In the genomic region with DNA sequence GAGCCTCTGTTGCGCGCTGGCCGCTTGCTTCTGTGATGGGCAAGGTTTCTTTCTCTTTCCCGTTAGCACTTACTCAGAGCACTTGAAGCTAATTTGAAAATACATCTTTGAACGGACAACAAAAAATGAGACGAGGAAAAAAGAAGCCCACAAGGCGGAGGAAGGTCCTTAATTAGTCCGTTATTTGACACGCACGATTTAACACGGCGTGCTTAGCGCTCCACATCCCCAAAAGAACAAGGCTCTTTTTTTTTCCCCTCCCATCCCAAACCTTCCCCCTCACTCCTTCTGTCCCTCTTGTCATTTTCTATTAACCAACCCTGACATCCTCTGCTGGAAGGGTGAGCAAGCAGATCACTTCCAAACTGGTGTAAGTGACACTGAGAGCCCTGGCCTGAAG, we compare ENCODE assay signal across 22 mouse cellular contexts. TPM values are rescaled to one million over a fixed set of nuclear protein-coding genes. Genes with fewer than 3 reads are reported as not detected.
DNase-seq lines count a peak whose midpoint lies in the region; ATAC-seq and TF ChIP-seq lines count a peak whose summit lies in the region.
"Had no signal": no experiment of that assay in that cellular context is flagged by ENCODE, and none has a peak within 500 bp of the region (broad histone marks: within the 10 kb centered on the region; RNA-seq: fewer than 3 reads in every experiment).

No protein-coding gene starts in this region.

- H3K27ac ChIP-seq in embryonic facial prominence, embryonic 13.5 days: no peak overlapping the region
- H3K27ac ChIP-seq in embryonic facial prominence, embryonic 10.5 days (replicated peaks): no peak overlapping the region
- H3K27ac ChIP-seq in hindbrain, embryonic 16.5 days (ENCODE audit: low read depth, low read length): no peak overlapping the region
- no peak overlapping the region for H3K27ac ChIP-seq in hindbrain, postnatal 0 days
- no peak overlapping the region for H3K27ac ChIP-seq in embryonic facial prominence, embryonic 14.5 days (replicated peaks; ENCODE audit: low read depth, low read length)
- no peak overlapping the region for H3K27ac ChIP-seq in midbrain, embryonic 16.5 days (ENCODE audit: low read length)
- H3K27ac ChIP-seq: gastrocnemius, adult 2 months had no signal

- 22% methylated on average over 13 of the region's 13 CpGs for WGBS in embryonic facial prominence, embryonic 13.5 days
- WGBS in embryonic facial prominence, embryonic 10.5 days: 31% methylated on average over 13 of the region's 13 CpGs
- 23% methylated on average over 13 of the region's 13 CpGs for WGBS in hindbrain, embryonic 16.5 days
- 27% methylated on average over 13 of the region's 13 CpGs for WGBS in hindbrain, postnatal 0 days
- WGBS in embryonic facial prominence, embryonic 14.5 days: 40% methylated on average over 13 of the region's 13 CpGs
- 22% methylated on average over 13 of the region's 13 CpGs for WGBS in midbrain, embryonic 16.5 days
- WGBS in lung, adult 2 months: 85% methylated on average over 13 of the region's 13 CpGs

- DNase-seq in embryonic facial prominence, embryonic 10.5 days (ENCODE audit: low spot score): no peak
- no peak for DNase-seq in hindbrain, postnatal 0 days (ENCODE audit: low spot score)
- peak; percentile 57 for DNase-seq in embryonic facial prominence, embryonic 14.5 days (ENCODE audit: low spot score)
- no peak for DNase-seq in cerebellum, postnatal 36 days
- DNase-seq in lung, adult 2 months: no peak
- DNase-seq: adrenal gland, postnatal 14 days; cerebellum, adult 11-12 months; cerebellum, postnatal 14 days; embryo, embryonic 11 days; gastrocnemius, adult 2 months; heart, postnatal 10 days; kidney, adult 2 months; kidney, postnatal 25 days; liver, postnatal 0 days had no signal

- TF ChIP-seq CTCF in hindbrain, postnatal 0 days (IDR thresholded peaks at IDR 0.05; ENCODE audit: low read depth): no peak
- TF ChIP-seq CTCF in lung, adult 2 months (IDR thresholded peaks at IDR 0.05; ENCODE audit: insufficient read depth, low read length): no peak

- H3K27me3 ChIP-seq in embryonic facial prominence, embryonic 13.5 days: peaks cover 14% of the 10 kb centered on the region
- peaks cover 29% of the 10 kb centered on the region for H3K27me3 ChIP-seq in embryonic facial prominence, embryonic 10.5 days (replicated peaks; ENCODE audit: low read depth, poor library complexity, severe bottlenecking)
- H3K27me3 ChIP-seq in hindbrain, embryonic 16.5 days (replicated peaks; ENCODE audit: control insufficient read depth, insufficient read depth, low read length): no peaks in the 10 kb centered on the region
- peaks cover 4% of the 10 kb centered on the region; the same call in 1 of the 2 replicates for H3K27me3 ChIP-seq in hindbrain, postnatal 0 days (ENCODE audit: insufficient read depth, low read length)
- H3K27me3 ChIP-seq in embryonic facial prominence, embryonic 14.5 days (replicated peaks; ENCODE audit: control insufficient read depth, insufficient read depth, low read length): peaks cover 3% of the 10 kb centered on the region; the same call in 1 of the 2 replicates
- H3K27me3 ChIP-seq in midbrain, embryonic 16.5 days (ENCODE audit: control insufficient read depth, insufficient read depth, low read depth, low read length): peaks cover 4% of the 10 kb centered on the region; the same call in 1 of the 2 replicates
- H3K27me3 ChIP-seq: megakaryocyte, embryonic 14.5 days had no signal

- H3K36me3 ChIP-seq in embryonic facial prominence, embryonic 13.5 days: no peaks in the 10 kb centered on the region
- no peaks in the 10 kb centered on the region for H3K36me3 ChIP-seq in embryonic facial prominence, embryonic 10.5 days (replicated peaks)
- no peaks in the 10 kb centered on the region for H3K36me3 ChIP-seq in hindbrain, embryonic 16.5 days (ENCODE audit: control insufficient read depth, insufficient read depth, low read length)
- no peaks in the 10 kb centered on the region for H3K36me3 ChIP-seq in hindbrain, postnatal 0 days (ENCODE audit: insufficient read depth, low read length)
- H3K36me3 ChIP-seq in embryonic facial prominence, embryonic 14.5 days (ENCODE audit: control insufficient read depth, insufficient read depth, low read length): no peaks in the 10 kb centered on the region
- H3K36me3 ChIP-seq in midbrain, embryonic 16.5 days (ENCODE audit: control insufficient read depth, insufficient read depth, low read length): no peaks in the 10 kb centered on the region

- H3K9me3 ChIP-seq in embryonic facial prominence, embryonic 13.5 days: no peaks in the 10 kb centered on the region
- no peaks in the 10 kb centered on the region for H3K9me3 ChIP-seq in embryonic facial prominence, embryonic 10.5 days
- H3K9me3 ChIP-seq in hindbrain, embryonic 16.5 days (ENCODE audit: control insufficient read depth, low read length): no peaks in the 10 kb centered on the region
- no peaks in the 10 kb centered on the region for H3K9me3 ChIP-seq in hindbrain, postnatal 0 days (ENCODE audit: low read length)
- no peaks in the 10 kb centered on the region for H3K9me3 ChIP-seq in embryonic facial prominence, embryonic 14.5 days (ENCODE audit: control insufficient read depth, low read length)
- H3K9me3 ChIP-seq in midbrain, embryonic 16.5 days (replicated peaks; ENCODE audit: control insufficient read depth, low read length, poor library complexity, severe bottlenecking): no peaks in the 10 kb centered on the region

- no peak for TF ChIP-seq POLR2A in lung, adult 2 months (IDR thresholded peaks at IDR 0.05; ENCODE audit: borderline replicate concordance, extremely low read depth, low read depth, low read length)

- H3K9ac ChIP-seq in embryonic facial prominence, embryonic 13.5 days: no peak overlapping the region
- no peak overlapping the region for H3K9ac ChIP-seq in hindbrain, embryonic 16.5 days (ENCODE audit: low read depth, low read length)
- H3K9ac ChIP-seq in hindbrain, postnatal 0 days (replicated peaks; ENCODE audit: low read length): no peak overlapping the region
- H3K9ac ChIP-seq in embryonic facial prominence, embryonic 14.5 days (ENCODE audit: low read depth, low read length): no peak overlapping the region
- no peak overlapping the region for H3K9ac ChIP-seq in midbrain, embryonic 16.5 days (ENCODE audit: low read depth, low read length)
- H3K9ac ChIP-seq: liver, postnatal 0 days had no signal

- H3K4me3 ChIP-seq in embryonic facial prominence, embryonic 13.5 days: no peak overlapping the region
- no peak overlapping the region; the same call in 1 of the 2 replicates for H3K4me3 ChIP-seq in embryonic facial prominence, embryonic 10.5 days
- H3K4me3 ChIP-seq in hindbrain, embryonic 16.5 days (ENCODE audit: low read length): no peak overlapping the region
- H3K4me3 ChIP-seq in hindbrain, postnatal 0 days (ENCODE audit: low read length): no peak overlapping the region
- H3K4me3 ChIP-seq in embryonic facial prominence, embryonic 14.5 days (ENCODE audit: low read depth, low read length): no peak overlapping the region
- no peak overlapping the region for H3K4me3 ChIP-seq in midbrain, embryonic 16.5 days (ENCODE audit: low read depth, low read length)
- no peak overlapping the region for H3K4me3 ChIP-seq in lung, adult 2 months (replicated peaks; ENCODE audit: extremely low read depth, low read depth, low read length)
- H3K4me3 ChIP-seq: gastrocnemius, adult 2 months; megakaryocyte, embryonic 14.5 days; myocyte had no signal

- no peak for ATAC-seq in embryonic facial prominence, embryonic 13.5 days (ENCODE audit: insufficient number of reproducible peaks, insufficient read depth, low FRiP score, low TSS enrichment, low read depth)
- ATAC-seq in hindbrain, embryonic 16.5 days: no peak
- no peak for ATAC-seq in hindbrain, postnatal 0 days
- peak; percentile 47; the same call in 1 of the 2 replicates for ATAC-seq in embryonic facial prominence, embryonic 14.5 days (ENCODE audit: low read depth)
- ATAC-seq in midbrain, embryonic 16.5 days: no peak
- ATAC-seq: inflammation-experienced regulatory T-cells, adult 6 months; liver, postnatal 0 days; Patski had no signal

- peak overlapping the region; percentile 18 for H3K4me2 ChIP-seq in embryonic facial prominence, embryonic 13.5 days
- 0 out of 2 replicates have a peak overlapping the region, but pooled peaks have one; percentile 16 for H3K4me2 ChIP-seq in hindbrain, embryonic 16.5 days (ENCODE audit: low read length)
- H3K4me2 ChIP-seq in hindbrain, postnatal 0 days (ENCODE audit: low read depth, low read length): no peak overlapping the region
- H3K4me2 ChIP-seq in embryonic facial prominence, embryonic 14.5 days (ENCODE audit: low read depth, low read length): no peak overlapping the region
- H3K4me2 ChIP-seq in midbrain, embryonic 16.5 days (ENCODE audit: low read length): peak overlapping the region; percentile 17; the same call in 1 of the 2 replicates
- H3K4me2 ChIP-seq: heart, embryonic 11.5 days had no signal

- H3K4me1 ChIP-seq in embryonic facial prominence, embryonic 13.5 days: 0 out of 2 replicates have a peak, but pooled peaks cover 3% of the 10 kb centered on the region
- peaks cover 20% of the 10 kb centered on the region for H3K4me1 ChIP-seq in embryonic facial prominence, embryonic 10.5 days
- H3K4me1 ChIP-seq in hindbrain, embryonic 16.5 days (ENCODE audit: control insufficient read depth, insufficient read depth, low read depth, low read length): peaks cover 9% of the 10 kb centered on the region
- no peaks in the 10 kb centered on the region for H3K4me1 ChIP-seq in hindbrain, postnatal 0 days (ENCODE audit: insufficient read depth, low read length)
- H3K4me1 ChIP-seq in embryonic facial prominence, embryonic 14.5 days (ENCODE audit: control insufficient read depth, insufficient read depth, low read length): no peaks in the 10 kb centered on the region
- peaks cover 5% of the 10 kb centered on the region for H3K4me1 ChIP-seq in midbrain, embryonic 16.5 days (ENCODE audit: control insufficient read depth, insufficient read depth, low read length)
- no peaks in the 10 kb centered on the region for H3K4me1 ChIP-seq in lung, adult 2 months (ENCODE audit: control insufficient read depth, insufficient read depth, low read length)
- H3K4me1 ChIP-seq: megakaryocyte, embryonic 14.5 days had no signal

RNA-seq across cellular contexts. Expression of gene Prox1, which starts 21.5 kb away (rescaled TPM):
- 1.3 and 1.7 TPM in 2 replicates for polyA plus RNA-seq in embryonic facial prominence, embryonic 13.5 days (2015; fragmentation: Nextera tagmentation; extraction: Ambion mirVana)
- 3.0 and 3.9 TPM in 2 replicates for polyA plus RNA-seq in embryonic facial prominence, embryonic 10.5 days (2016; fragmentation: Nextera tagmentation; extraction: Ambion mirVana)
- polyA plus RNA-seq in hindbrain, embryonic 16.5 days (2015; fragmentation: Nextera tagmentation; extraction: Ambion mirVana): 6.1 and 6.9 TPM in 2 replicates
- 8.0 and 8.4 TPM in 2 replicates for total RNA-seq in hindbrain, postnatal 0 days (2014; rRNA removed)
- 3.8 and 3.9 TPM in 2 replicates for polyA plus RNA-seq in hindbrain, postnatal 0 days (2015; fragmentation: Nextera tagmentation; extraction: Ambion mirVana)
- 4.3 and 4.4 TPM in 2 replicates for polyA plus RNA-seq in embryonic facial prominence, embryonic 14.5 days (2014; fragmentation: Nextera tagmentation; extraction: Ambion mirVana)
- 15.9 and 33.5 TPM in 2 replicates for polyA plus RNA-seq in midbrain, embryonic 16.5 days (2015; fragmentation: Nextera tagmentation; extraction: Ambion mirVana)
- polyA plus RNA-seq in lung, adult 2 months (2012; rRNA removed): 0.78 and 1.2 TPM in 2 replicates

Comparison
In these comparisons a context has a peak if more than half of its experiments do, and no peak if none do; other contexts are left out.
1. H3K4me2 ChIP-seq: peak in embryonic facial prominence, embryonic 13.5 days (single experiment), hindbrain, embryonic 16.5 days (single experiment) and midbrain, embryonic 16.5 days (single experiment); none in hindbrain, postnatal 0 days (single experiment) and embryonic facial prominence, embryonic 14.5 days (single experiment).